Mouse (Mus musculus): Measurements from ENCODE around the gene Slc25a19.

GRCm38 (mm10) chr11:115658521-115658920 is 30.4 kb upstream of the Slc25a19 start:
- TF ChIP-seq CTCF (IDR thresholded peaks at IDR 0.05; ENCODE audit: control insufficient read depth, insufficient read depth, insufficient replicate concordance, low read depth, low read length) = no peak
- TF ChIP-seq POLR2A (IDR thresholded peaks at IDR 0.05; ENCODE audit: control insufficient read depth, low read depth, low read length) = no peak

Measured in testis, adult 2 months (tissue).